ENCODE assay signal across 8 mouse cellular contexts in genomic region chr2:164953224-164953623, GRCm38 (mm10). TPM values are rescaled to one million over a fixed set of nuclear protein-coding genes. Genes with fewer than 3 reads are reported as not detected.
DNase-seq lines count a peak whose midpoint lies in the region.

No protein-coding gene starts in this region.

- intact Hi-C loops in heart, postnatal 14 days (cut with DNase I), result no loop called here

- peak; percentile 87 for DNase-seq in ES-CJ7 (ENCODE audit: low read depth, low spot score)
- DNase-seq in c-Kit-negative CD71-positive TER-119-positive erythroid progenitor cells, embryonic 14.5 days (ENCODE audit: low read depth, low spot score), result peak; percentile 32
- DNase-seq in fibroblast of lung, adult 2 months (ENCODE audit: low read depth), result peak; percentile 23
- DNase-seq in heart, postnatal 14 days, result peak; percentile 83 to 87
- DNase-seq in layer of hippocampus, adult 18-20 months (ENCODE audit: low spot score in 2 of 2), result peak; percentile 70 to 81
- DNase-seq in lung, postnatal 10 days, result peak; percentile 86
- DNase-seq in ovary, postnatal 36 days (ENCODE audit: low spot score), result peak; percentile 79
- DNase-seq in thymus, postnatal 36 days, result peak; percentile 78

RNA-seq across cellular contexts. Expression of gene Slc12a5, which starts 7.4 kb away (rescaled TPM):
- under 1 TPM; 0.73 to 0.91 TPM for total RNA-seq in heart, postnatal 14 days (2021)
- total RNA-seq in layer of hippocampus, adult 18-20 months (2021), result 100 to 1,000 TPM; 396 to 408 TPM

RNA-seq across cellular contexts. Expression of gene Mmp9, which starts 12.6 kb away (rescaled TPM):
- total RNA-seq in heart, postnatal 14 days (2021), result under 1 TPM; 0.43 to 0.63 TPM
- 1 to 10 TPM; 1.5 to 1.6 TPM for total RNA-seq in layer of hippocampus, adult 18-20 months (2021)

RNA-seq across cellular contexts. Expression of gene Zfp335, which starts 41.7 kb away (rescaled TPM):
- 10 to 100 TPM; 10.7 to 10.8 TPM for total RNA-seq in heart, postnatal 14 days (2021)
- total RNA-seq in layer of hippocampus, adult 18-20 months (2021), result 10 to 100 TPM; 25.9 to 26.8 TPM

Comparison
In these comparisons a context has a peak if more than half of its experiments do, and no peak if none do; other contexts are left out.
1. Peak in every context shown above with its lines: DNase-seq.
2. DNase-seq: peak in every context shown above with its lines; median percentile 87 in ES-CJ7; 86 in lung, postnatal 10 days; 85 in heart, postnatal 14 days; 79 in ovary, postnatal 36 days; 78 in thymus, postnatal 36 days; 76 in layer of hippocampus, adult 18-20 months; 32 in c-Kit-negative CD71-positive TER-119-positive erythroid progenitor cells, embryonic 14.5 days; 23 in fibroblast of lung, adult 2 months.
3. RNA of gene Slc12a5, which starts 7.4 kb away (total RNA-seq): 396 to 408 TPM in layer of hippocampus, adult 18-20 months; 0.73 to 0.91 TPM in heart, postnatal 14 days; every median in the first group is over 100 times any median in the second.